Mouse (Mus musculus): ENCODE measurements around the gene Taar7e. TPM values are rescaled to one million over a fixed set of nuclear protein-coding genes. Genes with fewer than 3 reads are reported as not detected.
"Not testable (repeated sequence)": the region's sequence is repeated elsewhere in the genome, so short reads cannot be mapped to it uniquely, and the experiment has no call there.

Gene Taar7e
- polyA plus RNA-seq (2012; rRNA removed) = not detected in 2 replicates

DNA sequence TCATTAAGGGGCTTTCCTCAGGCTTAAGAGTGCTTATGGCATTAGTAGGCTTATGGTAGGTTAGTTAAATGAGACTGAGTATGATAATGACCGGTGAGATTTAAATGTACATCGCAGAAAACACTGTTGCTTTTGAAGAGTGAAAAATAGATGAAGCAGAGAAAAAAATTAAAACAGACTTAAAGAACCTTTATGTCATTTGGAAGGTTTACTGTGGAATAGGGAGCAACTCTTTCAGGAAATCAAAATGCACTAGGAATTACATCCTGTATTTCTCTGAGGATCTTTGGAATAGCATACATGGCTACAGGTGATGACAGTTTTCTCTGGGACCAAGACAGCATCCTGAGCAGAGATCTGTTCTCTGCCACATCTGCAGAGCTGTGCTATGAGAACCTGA, at the start of gene Taar7e:
TSS of gene Taar7e (plus strand) at position 301 of the 400 bp plus-strand sequence.
- DNase-seq (ENCODE audit: low spot score) = no peak

DNA sequence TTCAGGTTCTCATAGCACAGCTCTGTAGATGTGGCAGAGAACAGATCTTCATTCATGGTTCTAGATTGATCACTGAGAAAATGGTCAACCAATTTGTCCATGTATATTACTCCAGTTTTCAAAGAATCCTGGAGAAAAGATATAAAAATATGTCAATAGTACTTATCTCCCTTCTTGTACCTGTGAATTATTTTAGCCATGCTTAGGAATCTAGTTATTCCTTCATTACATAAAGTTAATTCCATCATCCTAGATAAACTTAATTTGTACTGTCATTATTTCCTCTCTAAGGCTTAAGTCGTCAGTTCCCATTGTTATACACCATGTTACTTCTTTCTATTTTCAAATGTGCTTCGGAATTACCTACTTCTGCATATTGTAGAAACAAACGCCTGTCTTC, 44.0 kb upstream of the Taar7e start, which contains the start of gene Taar7a:
TSS of gene Taar7a (minus strand) at position 101 of the 400 bp plus-strand sequence.
- DNase-seq (ENCODE audit: low spot score) = no peak

GRCm38 (mm10) chr10:23999639-24000038, 37.8 kb upstream of the Taar7e start, which contains the start of gene Taar7b:
Taar7b (plus strand) TSS chr10:23999939.
- DNase-seq (ENCODE audit: low spot score) = no peak

GRCm38 (mm10) chr10:24006442-24006841, 31.0 kb upstream of the Taar7e start:
- DNase-seq (ENCODE audit: low spot score) = no peak

GRCm38 (mm10) chr10:24007034-24007433, 30.4 kb upstream of the Taar7e start:
- DNase-seq (ENCODE audit: low spot score) = no peak

DNA sequence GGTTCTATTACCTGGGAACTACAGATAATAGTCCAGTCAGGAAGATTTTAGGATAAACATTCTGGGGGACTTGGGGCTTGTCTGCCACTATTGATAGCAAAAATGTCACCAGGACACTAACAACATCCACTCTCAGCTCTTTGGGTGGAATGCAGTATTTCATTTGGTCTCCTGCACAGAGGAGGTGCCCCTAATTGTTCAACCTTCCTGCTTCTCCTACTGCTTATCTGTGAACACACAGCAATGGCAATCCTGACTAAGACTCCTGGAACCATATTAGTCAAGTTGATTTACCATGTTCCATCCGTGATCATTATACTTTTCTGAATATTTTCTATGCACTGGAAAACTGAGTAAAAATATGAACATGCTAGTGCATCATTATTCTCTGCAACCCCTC, 29.3 kb upstream of the Taar7e start:
- no peak for DNase-seq (ENCODE audit: low spot score)

- no peak for DNase-seq (ENCODE audit: low spot score)
These were observed 10.5 kb upstream of the Taar7e start, which contains the start of gene Taar7d for GRCm38 (mm10) chr10:24026922-24027321. Taar7d (plus strand) TSS chr10:24027222.

- no peak for DNase-seq (ENCODE audit: low spot score)
These were observed 6.1 kb upstream of the Taar7e start for GRCm38 (mm10) chr10:24031347-24031746.

DNA sequence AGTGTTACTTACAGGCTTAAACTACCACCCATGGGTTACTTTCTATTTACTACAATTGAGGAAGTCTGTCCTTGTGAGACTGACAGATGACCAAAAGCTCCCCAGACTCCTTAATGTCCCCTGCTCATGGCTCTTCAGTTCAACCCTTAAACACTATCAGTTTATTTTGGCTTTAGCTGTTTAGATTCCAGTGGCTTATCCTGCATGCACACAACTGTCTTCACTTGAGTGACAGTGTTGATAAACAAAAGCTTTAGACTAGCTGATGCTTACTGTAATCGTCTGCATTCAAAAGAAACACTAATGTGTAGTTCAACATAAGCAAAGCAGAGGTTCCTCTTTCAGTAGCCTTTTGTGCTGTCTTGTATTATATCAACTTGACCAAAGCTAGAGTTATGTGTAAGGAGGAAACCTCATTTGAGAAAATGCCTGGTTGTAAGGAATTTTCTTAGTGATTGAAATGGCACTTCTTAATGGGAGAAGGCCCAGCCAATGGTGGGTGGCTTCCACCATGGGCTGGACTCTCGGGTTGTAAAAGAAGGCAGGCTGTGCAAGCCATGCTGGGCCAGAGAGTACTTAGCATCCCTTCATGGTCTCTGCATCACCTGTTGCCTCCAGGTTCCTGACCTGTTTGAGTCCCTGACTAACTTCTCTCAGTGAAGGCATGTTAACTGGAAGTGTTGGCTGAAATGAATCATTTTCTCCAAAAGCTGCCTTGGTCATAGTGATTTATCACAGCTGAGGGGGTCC, 2.9 kb downstream of the Taar7e start:
- DNase-seq (ENCODE audit: low spot score) = no peak

DNA sequence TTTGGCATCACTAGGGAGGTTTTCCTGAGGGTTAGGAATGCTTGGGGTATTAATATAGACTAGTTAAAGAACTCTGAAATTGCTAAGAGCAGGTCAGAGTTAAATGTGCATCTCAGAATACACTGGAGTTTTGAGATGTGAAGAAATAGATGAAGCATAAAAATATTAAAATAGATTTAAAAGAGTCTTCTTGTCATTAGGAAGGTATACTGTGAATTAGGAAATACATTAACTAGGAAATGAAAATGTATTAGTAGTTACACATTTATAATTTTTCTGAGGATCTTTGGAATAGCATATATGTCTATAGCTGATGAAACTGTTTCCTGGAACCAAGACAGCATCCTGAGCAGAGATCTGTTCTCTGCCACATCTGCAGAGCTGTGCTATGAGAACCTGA, 11.8 kb downstream of the Taar7e start, which contains the start of gene Taar7f:
TSS of gene Taar7f (plus strand) at position 301 of the 400 bp plus-strand sequence.
- DNase-seq (ENCODE audit: low spot score) = no peak

- DNase-seq (ENCODE audit: low spot score) = no peak
These were observed 14.6 kb downstream of the Taar7e start for GRCm38 (mm10) chr10:24052039-24052438.

- no peak for DNase-seq (ENCODE audit: low spot score)
These were observed 21.6 kb downstream of the Taar7e start for GRCm38 (mm10) chr10:24058986-24059385.

- DNase-seq (ENCODE audit: low spot score) = not testable (repeated sequence)
These were observed 37.3 kb downstream of the Taar7e start for GRCm38 (mm10) chr10:24074751-24075150.

DNA sequence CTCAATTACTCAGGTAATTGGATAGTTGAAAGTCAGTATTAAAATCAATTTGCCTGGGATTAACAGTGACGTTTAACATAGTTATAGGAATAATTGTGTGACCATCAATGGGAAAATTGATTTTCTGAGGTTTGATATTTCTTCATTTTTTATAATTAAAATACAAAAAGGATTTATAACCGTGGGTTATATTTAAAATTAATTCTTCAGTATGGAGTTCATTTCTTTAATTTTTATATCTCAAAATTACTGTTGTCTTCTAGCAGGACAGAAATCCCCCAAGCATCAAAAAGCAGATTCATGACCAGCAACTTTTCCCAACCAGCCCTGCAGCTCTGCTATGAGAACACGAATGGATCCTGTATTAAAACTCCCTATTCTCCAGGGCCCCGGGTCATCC, 38.8 kb downstream of the Taar7e start, which contains the start of gene Taar8a:
TSS of gene Taar8a (plus strand) at position 301 of the 400 bp plus-strand sequence.
- not testable (repeated sequence) for DNase-seq (ENCODE audit: low spot score)

GRCm38 (mm10) chr10:24080166-24080565, 42.8 kb downstream of the Taar7e start:
- no peak for DNase-seq (ENCODE audit: low spot score)

DNA sequence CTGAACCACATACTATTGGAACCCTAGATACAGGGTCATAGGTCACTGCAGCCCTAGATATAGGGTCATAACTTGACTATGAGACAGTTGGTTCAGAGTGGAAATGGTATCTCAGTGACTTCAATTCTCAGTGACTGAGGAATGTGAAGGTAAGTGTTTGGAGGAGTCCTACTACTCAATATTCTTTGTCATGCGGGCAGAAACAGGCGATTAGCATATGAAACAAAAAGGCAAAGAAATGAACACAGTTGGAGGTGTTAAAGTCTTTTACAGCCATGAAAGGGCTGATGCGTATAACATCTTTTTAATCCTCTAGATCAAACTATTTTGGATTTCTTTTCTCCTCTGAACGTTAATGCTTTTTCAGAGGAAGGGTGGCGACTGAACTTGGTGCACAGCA, 48.5 kb downstream of the Taar7e start:
- no peak for DNase-seq (ENCODE audit: low spot score)

DNA sequence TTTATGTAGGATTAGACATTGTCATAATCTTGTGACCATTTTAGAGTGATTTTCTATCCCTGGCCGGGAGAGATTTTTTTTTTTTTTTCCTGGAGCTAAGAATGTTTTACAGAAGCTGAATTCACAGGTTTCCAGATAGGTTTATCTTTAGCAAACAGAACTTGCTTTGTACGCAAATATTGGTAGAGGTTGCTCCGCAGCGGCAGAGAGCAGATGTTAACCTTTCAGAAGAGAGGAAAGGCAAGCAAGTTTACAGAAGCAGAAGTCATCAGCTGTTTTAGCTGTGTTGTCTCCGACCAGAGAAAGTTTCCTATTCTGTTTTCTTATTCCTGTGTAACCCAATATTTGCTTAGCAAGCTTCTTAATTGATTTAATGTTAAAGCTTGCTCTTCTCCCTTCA, 49.1 kb downstream of the Taar7e start:
- DNase-seq (ENCODE audit: low spot score) = no peak

GRCm38 (mm10) chr10:24087168-24087567, 49.8 kb downstream of the Taar7e start:
- no peak for DNase-seq (ENCODE audit: low spot score)

Other genes with a start within 250 kb of the Taar7e start
- gene Slc18b1, start 240.6 kb upstream of the Taar7e start, polyA plus RNA-seq (2012; rRNA removed) = 25.8 and 35.6 TPM in 2 replicates
- 0.44 and 0.94 TPM in 2 replicates for gene Vnn3, start 186.2 kb upstream of the Taar7e start, polyA plus RNA-seq (2012; rRNA removed)
- gene Vnn1, start 142.9 kb upstream of the Taar7e start, polyA plus RNA-seq (2012; rRNA removed) = 1.7 and 2.0 TPM in 2 replicates
- not detected in 2 replicates for gene Taar1, start 117.3 kb upstream of the Taar7e start, polyA plus RNA-seq (2012; rRNA removed)
- gene Taar2, start 99.0 kb upstream of the Taar7e start, polyA plus RNA-seq (2012; rRNA removed) = not detected in 2 replicates
- gene Taar3, start 88.1 kb upstream of the Taar7e start, polyA plus RNA-seq (2012; rRNA removed) = not detected in 2 replicates
- gene Taar4, start 77.1 kb upstream of the Taar7e start, polyA plus RNA-seq (2012; rRNA removed) = not detected in 2 replicates
- not detected in 2 replicates for gene Taar5, start 66.9 kb upstream of the Taar7e start, polyA plus RNA-seq (2012; rRNA removed)
- not detected in 2 replicates for gene Taar6, start 52.0 kb upstream of the Taar7e start, polyA plus RNA-seq (2012; rRNA removed)
- not detected in 2 replicates for gene Taar7a, start 44.1 kb upstream of the Taar7e start, polyA plus RNA-seq (2012; rRNA removed)
- gene Taar7b, start 37.7 kb upstream of the Taar7e start, polyA plus RNA-seq (2012; rRNA removed) = not detected in 2 replicates
- gene Taar7d, start 10.4 kb upstream of the Taar7e start, polyA plus RNA-seq (2012; rRNA removed) = not detected in 2 replicates
- gene Taar7f, start 11.9 kb downstream of the Taar7e start, polyA plus RNA-seq (2012; rRNA removed) = not detected in 2 replicates
- not detected in 2 replicates for gene Taar8a, start 38.9 kb downstream of the Taar7e start, polyA plus RNA-seq (2012; rRNA removed)
- not detected in 2 replicates for gene Taar8b, start 54.7 kb downstream of the Taar7e start, polyA plus RNA-seq (2012; rRNA removed)
- gene Taar8c, start 64.3 kb downstream of the Taar7e start, polyA plus RNA-seq (2012; rRNA removed) = not detected in 2 replicates
- gene Taar9, start 71.9 kb downstream of the Taar7e start, polyA plus RNA-seq (2012; rRNA removed) = not detected in 2 replicates
- gene Stx7, start 111.7 kb downstream of the Taar7e start, polyA plus RNA-seq (2012; rRNA removed) = 95.0 and 124 TPM in 2 replicates
- gene Moxd1, start 185.9 kb downstream of the Taar7e start, polyA plus RNA-seq (2012; rRNA removed) = 12.8 and 14.9 TPM in 2 replicates